10 mouse cellular contexts compared by ENCODE assay signal in genomic region chr2:30360626-30361025, GRCm38 (mm10).
"Had no signal": no experiment of that assay in that cellular context is flagged by ENCODE, and none has a peak within 500 bp of the region (broad histone marks: within the 10 kb centered on the region; RNA-seq: fewer than 3 reads in every experiment).

No protein-coding gene starts in this region.

- H3K27me3 ChIP-seq: limb, embryonic 13.5 days; midbrain, embryonic 12.5 days; neural tube, embryonic 13.5 days had no signal

- H3K9ac ChIP-seq: limb, embryonic 13.5 days; liver, embryonic 14.5 days; midbrain, embryonic 12.5 days; neural tube, embryonic 13.5 days had no signal

- DNase-seq: left cerebral cortex, postnatal 4 days; lung, adult 18-20 months; right cerebral cortex, postnatal 14 days; thymus, postnatal 4 days had no signal

- H3K27ac ChIP-seq: kidney, postnatal 0 days; limb, embryonic 13.5 days; liver, embryonic 14.5 days; midbrain, embryonic 12.5 days; neural tube, embryonic 13.5 days had no signal

- H3K9me3 ChIP-seq: limb, embryonic 13.5 days; midbrain, embryonic 12.5 days; neural tube, embryonic 13.5 days had no signal

- ATAC-seq: midbrain, embryonic 16.5 days had no signal

- H3K4me2 ChIP-seq: limb, embryonic 13.5 days; midbrain, embryonic 12.5 days; neural tube, embryonic 13.5 days had no signal

- H3K36me3 ChIP-seq: limb, embryonic 13.5 days; midbrain, embryonic 12.5 days; neural tube, embryonic 13.5 days had no signal

- H3K4me3 ChIP-seq: limb, embryonic 13.5 days; midbrain, embryonic 12.5 days; neural tube, embryonic 13.5 days had no signal
